Mouse (Mus musculus): ENCODE measurements around the gene Slamf6. TPM values are rescaled to one million over a fixed set of nuclear protein-coding genes. Genes with fewer than 3 reads are reported as not detected.

Slamf6 gene
- polyA plus RNA-seq, 1 experiment from 2014 or later, result 0.50 TPM

GRCm38 (mm10) chr1:171982170-171982569 lies 64.9 kb downstream of the Slamf6 start:
- no peaks in the 10 kb centered on the region for H3K36me3 ChIP-seq (ENCODE audit: control insufficient read depth, insufficient read depth, low read length)
- H3K4me2 ChIP-seq (ENCODE audit: low read depth, low read length), result no peak overlapping the region
- H3K9me3 ChIP-seq (ENCODE audit: control insufficient read depth, low read length), result no peaks in the 10 kb centered on the region
- DNase-seq (ENCODE audit: low spot score) (no peak), ATAC-seq (ENCODE audit: low read depth) (no peak)
- H3K27ac ChIP-seq (replicated peaks; ENCODE audit: low read depth, low read length), result no peak overlapping the region
- H3K27me3 ChIP-seq (replicated peaks; ENCODE audit: control insufficient read depth, insufficient read depth, low read length), result no peaks in the 10 kb centered on the region
- H3K9ac ChIP-seq (ENCODE audit: low read depth, low read length), result no peak overlapping the region
- H3K4me1 ChIP-seq (ENCODE audit: control insufficient read depth, insufficient read depth, low read length), result no peaks in the 10 kb centered on the region
- no peak overlapping the region for H3K4me3 ChIP-seq (ENCODE audit: low read depth, low read length)
- WGBS, result 67% methylated on average over 5 of the region's 5 CpGs

- Histone ChIP-seq H3K27me3 (replicated peaks; ENCODE audit: control insufficient read depth, insufficient read depth, low read length) (no peaks in the 10 kb centered on the region), H3K4me2 (ENCODE audit: low read depth, low read length) (no peak overlapping the region), H3K36me3 (ENCODE audit: control insufficient read depth, insufficient read depth, low read length) (no peaks in the 10 kb centered on the region), H3K4me3 (ENCODE audit: low read depth, low read length) (no peak overlapping the region), H3K9ac (ENCODE audit: low read depth, low read length) (no peak overlapping the region), H3K9me3 (ENCODE audit: control insufficient read depth, low read length) (no peaks in the 10 kb centered on the region), H3K4me1 (ENCODE audit: control insufficient read depth, insufficient read depth, low read length) (no peaks in the 10 kb centered on the region), H3K27ac (replicated peaks; ENCODE audit: low read depth, low read length) (no peak overlapping the region)
- ATAC-seq (ENCODE audit: low read depth), result no peak
- DNase-seq (ENCODE audit: low spot score), result no peak
- 64% methylated on average over 4 of the region's 4 CpGs for WGBS
Observed at GRCm38 (mm10) chr1:171982740-171983139, 65.4 kb downstream of the Slamf6 start.

GRCm38 (mm10) chr1:171983372-171984001 lies 66.2 kb downstream of the Slamf6 start:
- no peaks in the 10 kb centered on the region for H3K27me3 ChIP-seq (replicated peaks; ENCODE audit: control insufficient read depth, insufficient read depth, low read length)
- H3K27ac ChIP-seq (replicated peaks; ENCODE audit: low read depth, low read length), result no peak overlapping the region
- H3K4me2 ChIP-seq (ENCODE audit: low read depth, low read length), result no peak overlapping the region
- H3K9ac ChIP-seq (ENCODE audit: low read depth, low read length), result no peak overlapping the region
- peaks cover 4% of the 10 kb centered on the region; the same call in 1 of the 2 replicates for H3K9me3 ChIP-seq (ENCODE audit: control insufficient read depth, low read length)
- H3K36me3 ChIP-seq (ENCODE audit: control insufficient read depth, insufficient read depth, low read length), result no peaks in the 10 kb centered on the region
- no peak for DNase-seq (ENCODE audit: low spot score)
- no peaks in the 10 kb centered on the region for H3K4me1 ChIP-seq (ENCODE audit: control insufficient read depth, insufficient read depth, low read length)
- no peak for ATAC-seq (ENCODE audit: low read depth)
- WGBS, result 74% methylated on average over 3 of the region's 3 CpGs
- no peak overlapping the region for H3K4me3 ChIP-seq (ENCODE audit: low read depth, low read length)

GRCm38 (mm10) chr1:171984121-171984520 lies 66.8 kb downstream of the Slamf6 start:
- Histone ChIP-seq H3K9me3 (ENCODE audit: control insufficient read depth, low read length) (peaks cover 6% of the 10 kb centered on the region; the same call in 1 of the 2 replicates), H3K4me2 (ENCODE audit: low read depth, low read length) (no peak overlapping the region), H3K4me3 (ENCODE audit: low read depth, low read length) (no peak overlapping the region), H3K9ac (ENCODE audit: low read depth, low read length) (no peak overlapping the region), H3K27me3 (replicated peaks; ENCODE audit: control insufficient read depth, insufficient read depth, low read length) (no peaks in the 10 kb centered on the region), H3K27ac (replicated peaks; ENCODE audit: low read depth, low read length) (no peak overlapping the region), H3K36me3 (ENCODE audit: control insufficient read depth, insufficient read depth, low read length) (no peaks in the 10 kb centered on the region), H3K4me1 (ENCODE audit: control insufficient read depth, insufficient read depth, low read length) (no peaks in the 10 kb centered on the region)
- ATAC-seq (ENCODE audit: low read depth) (no peak), DNase-seq (ENCODE audit: low spot score) (no peak)
- WGBS, result 89% methylated on average over 1 of the region's 1 CpGs

DNA sequence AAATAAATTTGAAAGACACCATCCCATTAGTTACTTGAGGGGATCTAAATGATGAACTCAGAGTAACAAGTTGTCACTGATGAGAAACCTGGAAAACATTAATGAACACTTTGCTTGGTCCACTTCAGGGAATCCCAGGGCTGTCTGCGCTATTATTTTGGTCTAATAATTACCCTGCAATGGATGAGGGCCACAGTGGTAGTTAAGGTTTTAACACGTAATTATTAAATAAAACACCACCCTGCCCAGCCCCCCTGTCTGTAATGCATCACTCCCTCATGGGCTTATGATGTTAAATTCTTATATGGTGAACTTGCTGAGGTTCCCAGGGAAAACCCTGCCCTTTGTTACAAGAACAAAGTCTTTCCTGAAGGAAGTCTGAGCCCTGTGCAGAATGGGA lies 74.6 kb downstream of the Slamf6 start:
- no peak overlapping the region for H3K9ac ChIP-seq (ENCODE audit: low read depth, low read length)
- H3K9me3 ChIP-seq (ENCODE audit: control insufficient read depth, low read length), result peaks cover 6% of the 10 kb centered on the region; the same call in 1 of the 2 replicates
- no peaks in the 10 kb centered on the region for H3K4me1 ChIP-seq (ENCODE audit: control insufficient read depth, insufficient read depth, low read length)
- H3K4me3 ChIP-seq (ENCODE audit: low read depth, low read length), result no peak overlapping the region
- H3K4me2 ChIP-seq (ENCODE audit: low read depth, low read length), result no peak overlapping the region
- no peak for ATAC-seq (ENCODE audit: low read depth)
- no peak overlapping the region for H3K27ac ChIP-seq (replicated peaks; ENCODE audit: low read depth, low read length)
- WGBS, result 83% methylated on average over 2 of the region's 2 CpGs
- no peak for DNase-seq (ENCODE audit: low spot score)
- H3K27me3 ChIP-seq (replicated peaks; ENCODE audit: control insufficient read depth, insufficient read depth, low read length), result no peaks in the 10 kb centered on the region
- no peaks in the 10 kb centered on the region for H3K36me3 ChIP-seq (ENCODE audit: control insufficient read depth, insufficient read depth, low read length)

DNA sequence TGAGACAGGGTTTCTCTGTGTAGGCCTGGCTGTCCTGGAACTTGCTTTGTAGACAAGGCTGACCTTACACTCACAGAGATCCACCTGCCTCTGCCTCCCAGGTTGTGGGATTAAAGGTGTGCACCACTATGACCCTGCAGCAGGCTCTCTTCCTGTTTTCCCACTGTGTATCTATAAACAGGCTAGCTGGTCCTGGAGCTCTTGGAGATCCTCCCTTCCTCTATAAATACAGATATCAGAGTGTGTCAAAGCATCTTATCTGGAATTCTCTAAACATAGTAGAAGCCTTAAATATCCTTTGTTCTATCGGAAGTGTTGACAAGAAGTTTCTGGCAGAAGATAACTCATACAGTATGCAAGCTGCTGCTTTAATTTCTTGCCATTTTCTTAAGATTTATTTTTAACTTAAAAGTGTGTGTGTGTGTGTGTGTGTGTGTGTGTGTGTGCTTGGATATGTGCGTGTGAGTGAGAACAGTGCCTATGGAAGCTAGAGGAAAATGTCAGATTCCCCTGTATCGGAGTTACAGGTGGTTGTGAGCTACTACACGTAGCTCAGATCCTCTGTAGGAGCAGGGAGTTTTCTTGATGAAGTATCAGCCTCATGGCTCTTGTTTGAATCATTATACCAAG lies 75.7 kb downstream of the Slamf6 start:
- WGBS, result 80% methylated on average over 4 of the region's 4 CpGs
- Histone ChIP-seq H3K4me3 (ENCODE audit: low read depth, low read length) (no peak overlapping the region), H3K27ac (replicated peaks; ENCODE audit: low read depth, low read length) (no peak overlapping the region), H3K27me3 (replicated peaks; ENCODE audit: control insufficient read depth, insufficient read depth, low read length) (no peaks in the 10 kb centered on the region), H3K4me1 (ENCODE audit: control insufficient read depth, insufficient read depth, low read length) (no peaks in the 10 kb centered on the region), H3K9ac (ENCODE audit: low read depth, low read length) (no peak overlapping the region), H3K36me3 (ENCODE audit: control insufficient read depth, insufficient read depth, low read length) (no peaks in the 10 kb centered on the region), H3K4me2 (ENCODE audit: low read depth, low read length) (no peak overlapping the region), H3K9me3 (ENCODE audit: control insufficient read depth, low read length) (peaks cover 6% of the 10 kb centered on the region; the same call in 1 of the 2 replicates)
- ATAC-seq (ENCODE audit: low read depth) (no peak), DNase-seq (ENCODE audit: low spot score) (no peak)

GRCm38 (mm10) chr1:171994501-171994900 lies 77.2 kb downstream of the Slamf6 start:
- no peak overlapping the region for H3K9ac ChIP-seq (ENCODE audit: low read depth, low read length)
- H3K9me3 ChIP-seq (ENCODE audit: control insufficient read depth, low read length), result no peaks in the 10 kb centered on the region
- no peak overlapping the region for H3K4me2 ChIP-seq (ENCODE audit: low read depth, low read length)
- H3K4me3 ChIP-seq (ENCODE audit: low read depth, low read length), result no peak overlapping the region
- DNase-seq (ENCODE audit: low spot score) (no peak), ATAC-seq (ENCODE audit: low read depth) (no peak)
- WGBS, result 73% methylated on average over 2 of the region's 2 CpGs
- H3K36me3 ChIP-seq (ENCODE audit: control insufficient read depth, insufficient read depth, low read length), result no peaks in the 10 kb centered on the region
- H3K27me3 ChIP-seq (replicated peaks; ENCODE audit: control insufficient read depth, insufficient read depth, low read length), result no peaks in the 10 kb centered on the region
- no peak overlapping the region for H3K27ac ChIP-seq (replicated peaks; ENCODE audit: low read depth, low read length)
- no peaks in the 10 kb centered on the region for H3K4me1 ChIP-seq (ENCODE audit: control insufficient read depth, insufficient read depth, low read length)

DNA sequence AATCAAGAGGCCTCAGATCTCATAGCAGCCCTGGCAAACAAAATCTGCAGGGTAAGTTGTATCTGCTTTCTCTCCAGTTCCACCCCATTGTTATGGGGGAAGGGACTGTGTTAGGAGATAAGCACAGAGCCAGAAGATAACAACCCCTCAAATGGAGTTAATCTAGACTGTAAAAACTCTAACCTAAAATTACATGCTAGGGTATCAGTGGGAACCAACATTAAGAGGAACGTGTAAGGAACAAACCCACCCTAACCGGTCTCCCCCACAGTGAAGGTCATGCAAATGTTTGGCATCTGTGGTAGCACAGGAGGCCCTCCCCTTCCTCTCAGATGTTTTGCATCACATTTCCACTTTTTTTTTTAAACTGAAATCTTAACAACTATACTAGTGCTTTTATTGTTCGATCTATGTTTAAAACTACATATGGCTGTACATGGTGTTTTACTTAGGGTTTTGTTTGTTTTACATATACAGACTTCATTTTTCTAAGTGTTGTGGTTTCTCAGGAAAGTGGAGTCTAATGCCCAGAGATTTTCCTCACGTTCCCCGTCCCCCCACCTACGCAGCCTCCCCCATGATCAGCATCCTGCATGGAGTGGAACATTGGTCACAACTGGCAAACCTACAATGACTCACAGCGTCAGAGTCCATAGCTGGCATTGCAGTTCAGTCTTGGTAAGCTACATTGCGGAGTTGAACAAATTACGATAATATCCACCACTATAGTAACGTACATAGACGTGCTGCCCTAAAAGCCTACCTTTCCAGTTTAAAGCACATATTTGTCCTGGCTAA lies 77.8 kb downstream of the Slamf6 start:
- H3K9me3 ChIP-seq (ENCODE audit: control insufficient read depth, low read length), result no peaks in the 10 kb centered on the region
- WGBS, result 70% methylated on average over 11 of the region's 11 CpGs

More for the DNA sequence above, 77.8 kb downstream of the Slamf6 start:
- no peaks in the 10 kb centered on the region for H3K4me1 ChIP-seq (ENCODE audit: control insufficient read depth, insufficient read depth, low read length)
- DNase-seq (ENCODE audit: low spot score) (no peak), ATAC-seq (ENCODE audit: low read depth) (no peak)
- no peaks in the 10 kb centered on the region for H3K27me3 ChIP-seq (replicated peaks; ENCODE audit: control insufficient read depth, insufficient read depth, low read length)
- no peak overlapping the region for H3K9ac ChIP-seq (ENCODE audit: low read depth, low read length)
- H3K27ac ChIP-seq (replicated peaks; ENCODE audit: low read depth, low read length), result no peak overlapping the region
- H3K4me3 ChIP-seq (ENCODE audit: low read depth, low read length), result no peak overlapping the region
- no peaks in the 10 kb centered on the region for H3K36me3 ChIP-seq (ENCODE audit: control insufficient read depth, insufficient read depth, low read length)
- no peak overlapping the region for H3K4me2 ChIP-seq (ENCODE audit: low read depth, low read length)
